Mouse (Mus musculus) liver, embryonic 14 days (tissue): ENCODE results near the gene Vmn1r120. TPM values are rescaled to one million over a fixed set of nuclear protein-coding genes. Genes with fewer than 3 reads are reported as not detected.

Source experiments
- polyA plus RNA-seq: library from polyadenylated mRNA; depleted of rRNA; stranded (reverse); fragments of >200 nt; gene quantifications from 2 replicates; pipeline ENCODE4 v1.2.3, GENCODE M21; 2012; rRNA removed

The Vmn1r120 gene
- not detected in 2 replicates for polyA plus RNA-seq

DNA sequence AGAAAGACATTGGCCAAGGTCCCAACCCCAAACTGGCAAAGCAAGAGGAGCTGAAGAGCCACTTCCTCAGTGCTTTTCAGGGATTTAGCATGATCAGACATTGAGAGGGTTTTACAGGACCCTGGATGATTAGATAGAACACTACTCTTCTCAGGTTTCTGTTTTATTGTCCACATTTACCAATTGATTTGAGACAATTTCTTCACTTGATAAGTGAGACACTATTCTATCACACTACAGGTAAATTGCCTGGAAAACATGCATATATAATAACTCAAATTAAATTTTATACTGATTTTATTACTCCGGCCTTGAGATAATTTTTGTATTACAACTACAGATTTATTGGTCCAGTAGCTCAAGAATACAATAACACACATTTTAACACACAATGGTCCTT, at the start of gene Vmn1r120:
Gene Vmn1r120, minus strand, starts transcription at position 101 of the 400 bp plus-strand sequence.

DNA sequence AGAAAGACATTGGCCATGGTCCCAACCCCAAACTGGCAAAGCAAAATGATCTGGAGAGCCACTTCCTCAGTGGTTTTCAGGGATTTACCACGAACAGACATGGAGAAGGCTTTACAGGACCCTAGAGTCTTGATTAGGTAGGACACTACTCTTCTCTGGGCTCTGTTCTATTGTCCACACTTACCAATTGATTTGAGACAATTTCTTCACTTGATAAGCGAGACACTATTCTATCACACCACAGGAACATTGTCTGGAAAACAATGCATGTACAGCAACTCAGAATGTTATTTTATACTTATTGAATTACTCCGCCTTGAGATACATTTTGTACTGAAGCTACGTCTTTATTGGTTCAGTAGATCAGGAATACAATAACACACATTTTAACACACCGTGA, 44.8 kb upstream of the Vmn1r120 start, which contains the start of gene Vmn1r121:
Gene Vmn1r121, minus strand, starts transcription at position 101 of the 400 bp plus-strand sequence.

DNA sequence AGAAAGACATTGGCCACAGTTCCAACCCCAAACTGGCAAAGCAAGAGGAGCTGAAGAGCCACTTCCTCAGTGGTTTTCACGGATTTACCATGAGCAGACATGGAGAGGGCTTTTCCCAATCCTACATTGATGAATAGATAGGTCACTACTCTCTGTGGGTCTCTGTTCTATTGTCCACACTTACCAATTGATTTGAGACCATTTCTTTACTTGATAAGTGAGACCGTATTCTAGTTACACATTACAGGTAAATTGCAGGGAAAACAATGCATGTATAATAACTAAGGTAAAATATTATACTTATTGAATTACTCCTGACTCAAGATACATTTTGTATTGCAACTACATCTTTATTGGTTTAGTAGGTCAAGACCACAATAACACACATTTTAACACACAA, 41.2 kb downstream of the Vmn1r120 start, which contains the start of gene Vmn1r119:
Gene Vmn1r119, minus strand, starts transcription at position 101 of the 400 bp plus-strand sequence.

Other genes with a start within 250 kb of the Vmn1r120 start
- gene Vmn1r114, start 241.6 kb downstream of the Vmn1r120 start, polyA plus RNA-seq, result not detected in 2 replicates
- not detected in 2 replicates for gene Vmn1r115, start 208.8 kb downstream of the Vmn1r120 start, polyA plus RNA-seq
- not detected in 2 replicates for gene Vmn1r116, start 181.5 kb downstream of the Vmn1r120 start, polyA plus RNA-seq
- gene Vmn1r117, start 169.7 kb downstream of the Vmn1r120 start, polyA plus RNA-seq, result not detected in 2 replicates
- gene Vmn1r118, start 141.4 kb downstream of the Vmn1r120 start, polyA plus RNA-seq, result not detected in 2 replicates
- gene Vmn1r119, start 41.3 kb downstream of the Vmn1r120 start, polyA plus RNA-seq, result not detected in 2 replicates
- gene Vmn1r121, start 44.7 kb upstream of the Vmn1r120 start, polyA plus RNA-seq, result not detected in 2 replicates
- gene Vmn1r122, start 80.3 kb upstream of the Vmn1r120 start, polyA plus RNA-seq, result not detected in 2 replicates
- gene Vmn1r123, start 108.4 kb upstream of the Vmn1r120 start, polyA plus RNA-seq, result not detected in 2 replicates
- gene Gm5157, start 136.6 kb upstream of the Vmn1r120 start, polyA plus RNA-seq, result not detected in 2 replicates
- not detected in 2 replicates for gene Vmn1r124, start 206.8 kb upstream of the Vmn1r120 start, polyA plus RNA-seq
- not detected in 2 replicates for gene Vmn1r125, start 218.4 kb upstream of the Vmn1r120 start, polyA plus RNA-seq
- not detected in 2 replicates for gene Vmn1r126, start 247.7 kb upstream of the Vmn1r120 start, polyA plus RNA-seq